Mouse (Mus musculus): ENCODE results near the gene Rnf157. TPM values are rescaled to one million over a fixed set of nuclear protein-coding genes. Genes with fewer than 3 reads are reported as not detected.
"Not testable (repeated sequence)": the region's sequence is repeated elsewhere in the genome, so short reads cannot be mapped to it uniquely, and the experiment has no call there.

Gene Rnf157
- polyA plus RNA-seq, 1 experiment from 2014 or later: 36.8 TPM

GRCm38 (mm10) chr11:116432593-116433355 lies 19.9 kb upstream of the Rnf157 start:
- Histone ChIP-seq H3K4me2 (no peak overlapping the region), H3K9me3 (no peaks in the 10 kb centered on the region), H3K36me3 (replicated peaks) (peaks cover 21% of the 10 kb centered on the region), H3K27me3 (peaks cover 13% of the 10 kb centered on the region; the same call in 1 of the 2 replicates), H3K9ac (no peak overlapping the region), H3K4me1 (peaks cover 40% of the 10 kb centered on the region), H3K27ac (no peak overlapping the region), H3K4me3 (replicated peaks) (no peak overlapping the region)
- 65% methylated on average over 8 of the region's 8 CpGs for WGBS
- no peak for ATAC-seq (ENCODE audit: low FRiP score)

GRCm38 (mm10) chr11:116432127-116432526 lies 19.3 kb upstream of the Rnf157 start:
- Histone ChIP-seq H3K36me3 (replicated peaks) (peaks cover 14% of the 10 kb centered on the region), H3K9ac (no peak overlapping the region), H3K9me3 (no peaks in the 10 kb centered on the region), H3K27ac (no peak overlapping the region), H3K27me3 (peaks cover 13% of the 10 kb centered on the region; the same call in 1 of the 2 replicates), H3K4me2 (no peak overlapping the region), H3K4me3 (replicated peaks) (no peak overlapping the region), H3K4me1 (peaks cover 33% of the 10 kb centered on the region)
- WGBS: 56% methylated on average over 6 of the region's 6 CpGs
- ATAC-seq (ENCODE audit: low FRiP score): no peak

GRCm38 (mm10) chr11:116431428-116432077 lies 18.7 kb upstream of the Rnf157 start:
- H3K9me3 ChIP-seq: no peaks in the 10 kb centered on the region
- H3K4me3 ChIP-seq (replicated peaks): no peak overlapping the region
- peak overlapping the region; percentile 29; the same call in 1 of the 2 replicates for H3K4me2 ChIP-seq
- WGBS: 43% methylated on average over 11 of the region's 11 CpGs
- no peak overlapping the region for H3K27ac ChIP-seq
- peaks cover 13% of the 10 kb centered on the region; the same call in 1 of the 2 replicates for H3K27me3 ChIP-seq
- H3K36me3 ChIP-seq (replicated peaks): peaks cover 9% of the 10 kb centered on the region
- H3K4me1 ChIP-seq: peaks cover 28% of the 10 kb centered on the region
- H3K9ac ChIP-seq: no peak overlapping the region
- ATAC-seq (ENCODE audit: low FRiP score): no peak

DNA sequence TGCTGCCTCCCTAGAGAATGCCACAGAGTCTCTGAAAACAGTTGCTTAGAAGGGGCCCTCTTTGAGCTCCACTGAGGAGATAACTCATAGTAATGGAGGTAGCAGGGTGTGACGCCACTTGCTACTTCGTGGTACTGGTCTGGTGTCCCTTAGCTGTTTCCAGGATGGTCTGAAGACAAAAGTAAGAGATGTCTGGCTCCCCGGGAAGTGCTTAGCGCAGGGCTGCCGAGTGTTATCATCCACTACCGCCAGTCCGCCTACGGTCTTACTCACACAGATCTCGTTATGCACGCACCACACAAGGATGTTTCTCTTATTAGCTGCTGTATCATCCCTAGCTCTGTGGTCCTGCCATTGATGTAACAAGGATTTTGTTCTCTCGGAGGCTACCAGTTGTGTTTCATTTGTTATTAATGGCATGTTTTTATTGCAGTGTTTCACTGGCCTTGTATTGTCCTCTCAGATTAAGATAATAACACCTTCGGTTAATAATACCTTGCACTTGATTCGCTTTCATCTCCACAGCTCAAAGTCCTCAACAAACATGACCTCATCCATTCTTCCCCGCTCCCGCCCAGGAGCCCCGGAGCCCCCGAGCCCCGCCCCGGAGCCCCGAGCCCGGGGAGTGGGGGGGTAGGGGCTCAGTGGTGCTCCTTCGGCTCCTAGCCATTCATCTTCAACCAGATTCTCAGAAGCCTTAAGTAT lies 18.0 kb upstream of the Rnf157 start:
- H3K27ac ChIP-seq: no peak overlapping the region
- 29% methylated on average over 22 of the region's 22 CpGs for WGBS
- H3K4me3 ChIP-seq (replicated peaks): no peak overlapping the region
- peaks cover 21% of the 10 kb centered on the region for H3K4me1 ChIP-seq
- H3K9me3 ChIP-seq: no peaks in the 10 kb centered on the region
- no peak for ATAC-seq (ENCODE audit: low FRiP score)
- H3K27me3 ChIP-seq: peaks cover 13% of the 10 kb centered on the region; the same call in 1 of the 2 replicates
- H3K9ac ChIP-seq: no peak overlapping the region
- H3K4me2 ChIP-seq: peak overlapping the region; percentile 29; the same call in 1 of the 2 replicates
- H3K36me3 ChIP-seq (replicated peaks): peaks cover 2% of the 10 kb centered on the region

- Histone ChIP-seq H3K9ac (no peak overlapping the region), H3K4me1 (peaks cover 12% of the 10 kb centered on the region), H3K27me3 (peaks cover 13% of the 10 kb centered on the region; the same call in 1 of the 2 replicates), H3K36me3 (replicated peaks) (no peaks in the 10 kb centered on the region), H3K4me2 (no peak overlapping the region), H3K27ac (no peak overlapping the region), H3K4me3 (replicated peaks) (no peak overlapping the region), H3K9me3 (no peaks in the 10 kb centered on the region)
- 87% methylated on average over 9 of the region's 9 CpGs for WGBS
- ATAC-seq (ENCODE audit: low FRiP score): no peak
These were observed 17.2 kb upstream of the Rnf157 start for GRCm38 (mm10) chr11:116429862-116430613.

GRCm38 (mm10) chr11:116428872-116429859 lies 16.3 kb upstream of the Rnf157 start:
- Histone ChIP-seq H3K4me1 (peaks cover 10% of the 10 kb centered on the region), H3K4me2 (no peak overlapping the region), H3K27me3 (peaks cover 13% of the 10 kb centered on the region; the same call in 1 of the 2 replicates), H3K27ac (no peak overlapping the region), H3K36me3 (replicated peaks) (no peaks in the 10 kb centered on the region), H3K4me3 (replicated peaks) (no peak overlapping the region), H3K9me3 (no peaks in the 10 kb centered on the region), H3K9ac (no peak overlapping the region)
- 61% methylated on average over 13 of the region's 13 CpGs for WGBS
- ATAC-seq (ENCODE audit: low FRiP score): no peak

DNA sequence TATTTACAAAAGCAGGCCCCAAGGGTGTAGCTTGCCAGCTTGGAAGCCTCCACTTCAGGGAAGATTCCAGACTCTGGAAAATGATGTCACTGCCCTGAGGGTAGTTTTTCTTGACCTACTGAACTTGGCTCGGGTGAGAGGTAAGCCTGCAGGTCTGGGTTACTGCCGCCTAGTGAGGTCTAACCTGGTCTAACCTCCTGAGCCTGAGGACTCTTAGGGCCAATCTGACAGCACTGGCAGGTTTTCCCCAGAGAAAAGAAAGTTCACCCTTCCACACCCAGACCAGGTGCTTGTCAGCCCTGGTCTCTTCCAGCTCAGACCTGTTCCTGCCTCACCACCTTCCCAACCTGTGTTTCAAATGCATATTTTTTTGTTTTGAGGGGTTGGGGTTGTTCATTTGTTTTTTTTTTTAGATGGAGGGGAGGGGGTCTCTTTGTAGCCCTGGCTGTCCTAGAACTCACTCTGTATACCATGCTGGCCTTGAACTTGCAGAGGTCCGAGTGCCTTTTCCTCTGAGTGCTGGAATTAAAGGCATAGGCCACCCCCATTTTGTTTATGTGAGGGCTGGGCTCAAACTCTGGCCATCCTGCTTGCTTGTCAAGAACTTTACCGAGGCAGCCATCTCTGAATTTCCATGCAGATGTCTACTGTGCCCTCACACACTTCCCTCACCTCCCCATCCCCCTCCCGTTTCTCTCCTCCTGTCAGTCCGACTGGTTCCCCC lies 14.2 kb upstream of the Rnf157 start:
- no peak overlapping the region for H3K9ac ChIP-seq
- H3K27me3 ChIP-seq: peaks cover 13% of the 10 kb centered on the region; the same call in 1 of the 2 replicates
- WGBS: 69% methylated on average over 6 of the region's 6 CpGs
- H3K4me3 ChIP-seq (replicated peaks): no peak overlapping the region
- no peak for ATAC-seq (ENCODE audit: low FRiP score)
- H3K27ac ChIP-seq: no peak overlapping the region
- no peaks in the 10 kb centered on the region for H3K9me3 ChIP-seq
- no peak overlapping the region for H3K4me2 ChIP-seq
- H3K4me1 ChIP-seq: peaks cover 10% of the 10 kb centered on the region
- no peaks in the 10 kb centered on the region for H3K36me3 ChIP-seq (replicated peaks)

- not testable (repeated sequence) for H3K4me3 ChIP-seq (replicated peaks); H3K36me3 ChIP-seq (replicated peaks); H3K27me3 ChIP-seq; H3K9me3 ChIP-seq; H3K4me2 ChIP-seq; ATAC-seq (ENCODE audit: low FRiP score); H3K27ac ChIP-seq; H3K4me1 ChIP-seq; H3K9ac ChIP-seq
- WGBS: 92% methylated on average over 11 of the region's 11 CpGs
These were observed 13.5 kb upstream of the Rnf157 start for GRCm38 (mm10) chr11:116426328-116426727.

DNA sequence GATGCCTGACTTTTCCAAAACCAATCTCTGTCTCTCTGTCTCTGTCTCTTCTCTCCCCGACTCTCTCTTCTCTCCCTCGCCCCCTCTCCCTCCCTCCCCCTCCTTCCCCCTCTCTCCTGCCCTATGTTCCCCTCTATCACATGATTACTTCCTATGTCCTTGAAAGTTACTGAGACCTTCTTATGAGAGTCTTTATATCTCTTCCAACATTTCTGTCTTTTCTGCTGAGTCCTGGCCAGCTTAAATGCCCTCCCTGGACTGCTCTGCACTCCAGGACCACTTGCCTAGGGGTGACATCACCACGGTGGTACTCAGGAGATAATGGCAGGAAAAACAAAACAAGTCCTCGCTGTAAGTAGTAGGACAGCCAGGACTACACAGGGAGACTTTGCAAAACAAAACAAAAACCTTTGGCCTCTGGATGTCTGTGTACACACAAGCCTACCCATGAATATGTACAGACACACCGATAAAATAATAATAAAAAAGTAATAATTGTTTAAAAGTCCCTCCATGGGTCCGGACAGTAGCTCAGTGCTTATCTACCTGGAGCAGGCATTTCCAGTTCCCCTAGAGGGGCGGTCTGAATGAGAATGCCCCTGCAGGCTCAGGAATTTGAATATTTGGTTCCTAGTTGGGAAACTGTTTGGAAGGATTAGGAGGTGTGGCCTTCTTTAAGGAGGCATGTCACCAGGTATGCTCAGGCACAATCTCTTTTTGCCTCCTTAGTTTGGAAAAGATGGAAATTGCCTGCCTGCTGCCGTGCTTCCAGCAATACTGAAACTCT lies 12.0 kb upstream of the Rnf157 start:
- H3K9me3 ChIP-seq: no peaks in the 10 kb centered on the region
- H3K4me2 ChIP-seq: no peak overlapping the region
- H3K9ac ChIP-seq: no peak overlapping the region
- no peak overlapping the region for H3K4me3 ChIP-seq (replicated peaks)
- H3K4me1 ChIP-seq: no peaks in the 10 kb centered on the region; the same call in 1 of the 2 replicates
- H3K36me3 ChIP-seq (replicated peaks): no peaks in the 10 kb centered on the region
- ATAC-seq (ENCODE audit: low FRiP score): no peak
- H3K27me3 ChIP-seq: no peaks in the 10 kb centered on the region
- 57% methylated on average over 8 of the region's 8 CpGs for WGBS
- no peak overlapping the region for H3K27ac ChIP-seq

Measured in forebrain, embryonic 12.5 days (tissue).